Mouse (Mus musculus): ENCODE data around the gene Ninj1. TPM values are rescaled to one million over a fixed set of nuclear protein-coding genes. Genes with fewer than 3 reads are reported as not detected.
A peak's percentile ranks its signal among the peaks of the same experiment; 100 is the strongest.

The Ninj1 gene
- polyA plus RNA-seq, 1 experiment from 2014 or later, result 51.3 TPM

DNA sequence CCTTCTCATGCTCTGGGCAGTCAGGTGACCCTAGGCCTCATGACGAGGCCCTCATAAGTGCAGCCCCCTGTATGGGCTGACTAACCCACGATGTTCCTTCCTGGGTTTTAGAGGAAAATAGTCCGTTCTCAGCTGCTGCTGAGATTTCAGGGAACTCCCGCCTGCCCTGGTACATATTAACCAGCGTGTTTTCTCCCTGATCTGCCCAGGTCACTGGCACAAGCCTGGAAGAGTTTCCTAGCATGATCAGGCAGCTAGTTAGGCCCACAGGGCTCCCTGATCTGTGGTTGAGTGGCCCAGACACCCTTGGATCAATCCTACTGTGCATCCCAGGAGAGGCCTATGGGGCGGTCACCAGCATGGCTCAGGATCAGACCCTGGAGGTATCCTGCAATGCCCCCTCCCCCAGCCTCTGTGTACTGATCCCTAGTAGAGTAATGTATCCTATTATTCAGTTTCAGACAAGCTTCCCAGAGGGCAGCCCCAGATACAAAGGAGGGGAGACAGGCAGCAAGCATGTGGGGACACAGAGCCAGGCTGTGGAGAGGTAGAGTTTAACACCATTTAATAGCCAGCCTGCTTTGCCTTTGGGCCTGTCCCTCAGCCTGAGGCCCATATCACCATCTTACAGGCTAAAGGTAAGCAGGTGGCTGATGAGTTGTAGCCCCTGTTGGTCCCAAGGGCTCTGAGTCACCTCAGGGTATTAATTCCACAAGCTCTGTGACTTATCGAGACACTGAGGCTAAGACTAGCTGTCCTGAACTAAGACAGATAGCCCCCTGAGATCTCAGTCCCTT lies 3.8 kb downstream of the Ninj1 start:
- 78% methylated on average over 7 of the region's 7 CpGs for WGBS
- H3K4me1 ChIP-seq, result peaks cover 64% of the 10 kb centered on the region
- H3K9me3 ChIP-seq, result no peaks in the 10 kb centered on the region
- no peak for DNase-seq (ENCODE audit: low spot score)
- peak overlapping the region; percentile 69 for H3K27ac ChIP-seq
- no peaks in the 10 kb centered on the region for H3K27me3 ChIP-seq (ENCODE audit: insufficient read depth, poor library complexity, severe bottlenecking)
- no peak overlapping the region for H3K4me3 ChIP-seq
- peaks cover 14% of the 10 kb centered on the region for H3K36me3 ChIP-seq

DNA sequence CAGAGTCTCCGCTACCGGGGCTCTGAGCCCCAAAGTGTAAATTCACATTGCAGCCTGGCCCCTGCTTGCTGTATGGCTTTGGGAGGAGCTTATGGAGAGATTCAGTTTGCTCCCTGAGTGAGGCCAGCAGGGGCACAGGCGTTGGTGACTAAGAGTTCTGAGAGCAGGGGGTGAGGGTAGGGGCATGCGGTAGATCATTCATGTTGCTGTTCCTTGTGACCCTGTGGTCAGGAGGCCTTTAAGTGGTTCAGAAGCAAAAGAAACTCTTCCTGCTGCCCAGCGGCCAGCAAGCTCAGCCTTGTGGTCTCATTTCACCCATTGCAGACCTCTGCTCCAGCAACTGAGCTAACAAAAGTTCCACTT lies 4.4 kb downstream of the Ninj1 start:
- Histone ChIP-seq H3K4me3 (no peak overlapping the region), H3K4me1 (peaks cover 67% of the 10 kb centered on the region), H3K9me3 (no peaks in the 10 kb centered on the region), H3K27ac (peak overlapping the region; percentile 69), H3K36me3 (peaks cover 20% of the 10 kb centered on the region), H3K27me3 (ENCODE audit: insufficient read depth, poor library complexity, severe bottlenecking) (no peaks in the 10 kb centered on the region)
- 63% methylated on average over 5 of the region's 5 CpGs for WGBS
- no peak for DNase-seq (ENCODE audit: low spot score)

DNA sequence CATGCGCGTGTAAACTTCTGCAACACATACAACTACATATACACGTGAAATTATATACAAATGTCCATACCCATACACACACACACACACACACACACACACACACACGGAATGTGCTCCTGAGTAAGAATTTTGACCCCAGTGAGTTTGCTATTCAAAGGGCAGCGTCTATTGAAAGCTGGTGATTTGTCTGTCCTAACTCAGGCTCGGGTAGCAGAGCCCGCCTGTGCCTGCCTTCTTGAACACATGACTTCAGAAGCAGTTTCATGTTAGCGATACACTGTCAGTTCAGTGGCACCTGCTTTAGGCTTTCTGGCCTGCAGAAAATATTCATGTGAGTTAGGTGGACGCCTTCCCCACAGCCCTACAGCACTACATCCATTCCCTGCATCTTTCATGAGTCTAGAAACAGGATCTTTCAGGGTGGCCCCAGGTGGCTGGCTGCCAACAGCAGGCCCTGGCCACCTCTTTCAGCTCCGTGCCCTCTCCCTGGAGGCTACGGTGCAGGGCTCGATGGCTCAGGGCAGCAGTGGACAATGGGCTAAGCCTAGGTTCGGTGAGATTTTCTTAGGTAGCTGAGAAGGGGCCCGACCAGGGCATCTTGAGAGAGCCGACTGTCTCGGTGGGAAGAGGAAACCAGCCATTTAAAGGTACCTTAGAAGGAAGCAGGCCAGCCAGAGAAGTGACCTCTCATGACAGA lies 5.0 kb downstream of the Ninj1 start:
- 0 out of 2 replicates have a peak overlapping the region, but pooled peaks have one; percentile 25 for H3K27ac ChIP-seq
- H3K4me1 ChIP-seq, result peaks cover 64% of the 10 kb centered on the region

GRCm38 (mm10) chr13:49193650-49194049 lies 6.4 kb downstream of the Ninj1 start:
- peaks cover 54% of the 10 kb centered on the region for H3K4me1 ChIP-seq
- no peak for DNase-seq (ENCODE audit: low spot score)
- no peaks in the 10 kb centered on the region for H3K27me3 ChIP-seq (ENCODE audit: insufficient read depth, poor library complexity, severe bottlenecking)
- H3K36me3 ChIP-seq, result peaks cover 23% of the 10 kb centered on the region
- WGBS, result 92% methylated on average over 17 of the region's 17 CpGs
- no peaks in the 10 kb centered on the region for H3K9me3 ChIP-seq
- H3K27ac ChIP-seq, result no peak overlapping the region
- H3K4me3 ChIP-seq, result no peak overlapping the region

More for the DNA sequence above, 5.0 kb downstream of the Ninj1 start:
- DNase-seq (ENCODE audit: low spot score), result no peak
- no peaks in the 10 kb centered on the region for H3K27me3 ChIP-seq (ENCODE audit: insufficient read depth, poor library complexity, severe bottlenecking)
- WGBS, result 79% methylated on average over 16 of the region's 16 CpGs
- no peak overlapping the region for H3K4me3 ChIP-seq
- peaks cover 23% of the 10 kb centered on the region for H3K36me3 ChIP-seq
- H3K9me3 ChIP-seq, result no peaks in the 10 kb centered on the region

GRCm38 (mm10) chr13:49194811-49195210 lies 7.5 kb downstream of the Ninj1 start:
- Histone ChIP-seq H3K36me3 (peaks cover 23% of the 10 kb centered on the region), H3K27ac (no peak overlapping the region), H3K4me3 (no peak overlapping the region), H3K4me1 (peaks cover 42% of the 10 kb centered on the region), H3K9me3 (no peaks in the 10 kb centered on the region), H3K27me3 (ENCODE audit: insufficient read depth, poor library complexity, severe bottlenecking) (no peaks in the 10 kb centered on the region)
- WGBS, result 92% methylated on average over 13 of the region's 13 CpGs
- no peak for DNase-seq (ENCODE audit: low spot score)

- no peak overlapping the region for H3K27ac ChIP-seq
- H3K9me3 ChIP-seq, result no peaks in the 10 kb centered on the region
- H3K36me3 ChIP-seq, result peaks cover 23% of the 10 kb centered on the region
- DNase-seq (ENCODE audit: low spot score), result no peak
- WGBS, result 88% methylated on average over 7 of the region's 7 CpGs
- peaks cover 34% of the 10 kb centered on the region for H3K4me1 ChIP-seq
- no peak overlapping the region for H3K4me3 ChIP-seq
- no peaks in the 10 kb centered on the region for H3K27me3 ChIP-seq (ENCODE audit: insufficient read depth, poor library complexity, severe bottlenecking)
These were observed 8.4 kb downstream of the Ninj1 start for GRCm38 (mm10) chr13:49195651-49196050.

GRCm38 (mm10) chr13:49196211-49196610 lies 8.9 kb downstream of the Ninj1 start:
- Histone ChIP-seq H3K4me3 (no peak overlapping the region), H3K4me1 (peaks cover 28% of the 10 kb centered on the region), H3K27me3 (ENCODE audit: insufficient read depth, poor library complexity, severe bottlenecking) (no peaks in the 10 kb centered on the region), H3K36me3 (peaks cover 23% of the 10 kb centered on the region), H3K27ac (no peak overlapping the region), H3K9me3 (no peaks in the 10 kb centered on the region)
- no peak for DNase-seq (ENCODE audit: low spot score)
- 82% methylated on average over 5 of the region's 5 CpGs for WGBS

GRCm38 (mm10) chr13:49196766-49197165 lies 9.5 kb downstream of the Ninj1 start:
- WGBS, result 65% methylated on average over 6 of the region's 6 CpGs
- H3K9me3 ChIP-seq, result no peaks in the 10 kb centered on the region
- peaks cover 23% of the 10 kb centered on the region for H3K36me3 ChIP-seq
- no peak overlapping the region for H3K27ac ChIP-seq
- no peaks in the 10 kb centered on the region for H3K27me3 ChIP-seq (ENCODE audit: insufficient read depth, poor library complexity, severe bottlenecking)
- H3K4me1 ChIP-seq, result peaks cover 23% of the 10 kb centered on the region
- H3K4me3 ChIP-seq, result no peak overlapping the region
- DNase-seq (ENCODE audit: low spot score), result no peak

GRCm38 (mm10) chr13:49198734-49199133 lies 11.4 kb downstream of the Ninj1 start:
- Histone ChIP-seq H3K27ac (no peak overlapping the region), H3K4me3 (no peak overlapping the region), H3K4me1 (peaks cover 13% of the 10 kb centered on the region; the same call in 1 of the 2 replicates), H3K36me3 (peaks cover 34% of the 10 kb centered on the region), H3K27me3 (ENCODE audit: insufficient read depth, poor library complexity, severe bottlenecking) (no peaks in the 10 kb centered on the region), H3K9me3 (no peaks in the 10 kb centered on the region)
- WGBS, result 90% methylated on average over 9 of the region's 9 CpGs
- DNase-seq (ENCODE audit: low spot score), result no peak

DNA sequence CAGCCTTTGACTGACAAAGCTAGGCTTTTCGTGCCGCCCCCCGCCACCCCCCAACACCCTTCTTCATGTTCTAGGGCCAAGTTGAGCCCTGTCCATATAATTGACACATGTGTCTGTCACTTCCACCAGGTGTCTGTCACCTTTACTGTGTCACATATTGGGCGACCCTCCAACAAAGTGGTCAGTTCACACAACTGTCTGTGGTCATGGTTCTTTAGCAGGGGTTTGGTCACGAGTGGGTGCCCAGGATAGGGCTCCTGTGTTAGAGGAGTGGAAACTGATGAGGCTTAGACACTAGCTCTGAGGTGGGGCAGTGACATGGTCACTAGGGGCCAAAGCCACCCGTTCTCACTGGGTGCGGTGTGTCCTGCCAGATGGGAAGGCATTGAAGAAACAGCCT lies 12.6 kb downstream of the Ninj1 start:
- 87% methylated on average over 7 of the region's 7 CpGs for WGBS
- H3K27ac ChIP-seq, result no peak overlapping the region
- H3K4me1 ChIP-seq, result peaks cover 13% of the 10 kb centered on the region; the same call in 1 of the 2 replicates
- no peak overlapping the region for H3K4me3 ChIP-seq
- no peak for DNase-seq (ENCODE audit: low spot score)
- H3K9me3 ChIP-seq, result no peaks in the 10 kb centered on the region
- H3K36me3 ChIP-seq, result peaks cover 40% of the 10 kb centered on the region
- no peaks in the 10 kb centered on the region for H3K27me3 ChIP-seq (ENCODE audit: insufficient read depth, poor library complexity, severe bottlenecking)

GRCm38 (mm10) chr13:49200688-49201087 lies 13.4 kb downstream of the Ninj1 start:
- 83% methylated on average over 13 of the region's 13 CpGs for WGBS
- Histone ChIP-seq H3K4me1 (peaks cover 17% of the 10 kb centered on the region), H3K9me3 (no peaks in the 10 kb centered on the region), H3K27ac (no peak overlapping the region), H3K27me3 (ENCODE audit: insufficient read depth, poor library complexity, severe bottlenecking) (no peaks in the 10 kb centered on the region), H3K36me3 (peaks cover 32% of the 10 kb centered on the region), H3K4me3 (no peak overlapping the region)
- DNase-seq (ENCODE audit: low spot score), result no peak

DNA sequence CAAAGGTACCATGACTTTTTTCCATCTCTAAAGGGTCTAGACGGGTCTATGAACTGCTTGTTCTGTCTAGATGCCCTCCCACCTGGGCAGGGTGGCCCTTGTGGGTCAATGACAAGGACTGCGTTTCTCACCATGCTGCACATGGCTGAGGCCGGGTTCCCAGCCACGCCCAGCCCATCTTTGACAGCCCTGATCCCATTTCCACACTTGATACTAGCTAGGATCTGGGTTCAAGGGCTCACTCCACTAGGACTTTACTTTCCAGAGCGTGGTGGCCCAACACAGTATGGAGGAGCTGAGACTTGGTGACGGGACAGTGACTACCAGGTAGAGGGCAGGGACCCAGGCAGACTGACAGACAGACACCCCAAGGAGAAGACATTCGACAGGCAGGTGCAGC lies 15.3 kb downstream of the Ninj1 start:
- no peaks in the 10 kb centered on the region for H3K9me3 ChIP-seq
- H3K27ac ChIP-seq, result no peak overlapping the region
- WGBS, result 85% methylated on average over 7 of the region's 7 CpGs
- peaks cover 29% of the 10 kb centered on the region for H3K36me3 ChIP-seq
- no peak overlapping the region for H3K4me3 ChIP-seq
- DNase-seq (ENCODE audit: low spot score), result no peak
- H3K4me1 ChIP-seq, result peaks cover 10% of the 10 kb centered on the region
- no peaks in the 10 kb centered on the region for H3K27me3 ChIP-seq (ENCODE audit: insufficient read depth, poor library complexity, severe bottlenecking)

- no peaks in the 10 kb centered on the region for H3K9me3 ChIP-seq
- H3K27me3 ChIP-seq (ENCODE audit: insufficient read depth, poor library complexity, severe bottlenecking), result no peaks in the 10 kb centered on the region
- H3K4me3 ChIP-seq, result no peak overlapping the region
- H3K27ac ChIP-seq, result no peak overlapping the region
- peak; percentile 87 for DNase-seq (ENCODE audit: low spot score)
- peaks cover 33% of the 10 kb centered on the region for H3K36me3 ChIP-seq
- 51% methylated on average over 13 of the region's 13 CpGs for WGBS
- H3K4me1 ChIP-seq, result peaks cover 15% of the 10 kb centered on the region
These were observed 18.2 kb downstream of the Ninj1 start for GRCm38 (mm10) chr13:49205381-49205998.
